Mouse (Mus musculus): ENCODE measurements around the gene Vmn1r203.
"Not testable (repeated sequence)": the region's sequence is repeated elsewhere in the genome, so short reads cannot be mapped to it uniquely, and the experiment has no call there.

The Vmn1r203 gene

GRCm38 (mm10) chr13:22517814-22518213 lies at the start of gene Vmn1r203:
Gene Vmn1r203, plus strand, starts transcription at chr13:22518114.
- in situ Hi-C loops (cut with MboI) = no loop called here

DNA sequence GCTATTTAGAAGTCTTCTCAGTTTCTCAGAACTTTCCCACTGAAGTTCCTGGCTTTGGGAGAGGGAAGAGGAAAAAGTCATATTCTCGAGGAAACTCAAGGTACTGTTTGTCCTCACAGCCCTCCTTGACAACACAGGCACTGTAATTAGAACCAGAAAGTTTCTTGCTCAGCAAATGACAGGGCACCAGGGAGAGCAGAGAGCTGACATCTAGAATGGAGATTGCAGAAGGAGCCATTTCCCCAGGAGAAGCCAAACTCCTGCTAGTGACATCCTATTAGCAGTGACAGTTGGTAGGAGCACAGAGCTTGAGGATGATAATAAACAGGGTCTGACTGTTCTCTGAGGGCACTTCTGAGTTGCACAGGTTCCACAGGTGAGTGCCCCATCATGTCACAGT lies 46.3 kb upstream of the Vmn1r203 start, which contains the start of gene Vmn1r201:
Vmn1r201 (plus strand) TSS at position 301 of the 400 bp plus-strand sequence.
- in situ Hi-C loops (cut with MboI) = no loop called here

- in situ Hi-C loops (cut with MboI) = no loop called here
Measured at GRCm38 (mm10) chr13:22502431-22502830, 15.5 kb upstream of the Vmn1r203 start.

DNA sequence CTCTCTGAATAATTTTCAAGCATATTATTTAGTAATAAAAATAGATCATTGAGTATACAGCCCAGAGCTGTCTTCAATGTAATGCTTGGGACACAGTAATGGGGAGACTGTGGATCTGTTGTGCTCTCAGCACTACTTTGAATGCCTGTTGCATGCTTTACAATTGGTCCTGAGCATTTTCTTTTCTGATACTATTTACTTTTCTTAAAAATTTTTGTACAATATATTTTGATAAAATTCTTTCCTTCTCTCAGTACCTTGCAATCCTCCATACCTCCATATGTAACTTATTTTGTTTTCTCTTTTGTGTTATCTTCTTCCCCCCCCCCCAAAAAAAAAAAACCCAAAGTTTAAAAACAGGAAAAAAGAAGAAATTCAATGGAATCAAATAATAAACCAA lies 12.6 kb upstream of the Vmn1r203 start, which contains the start of gene Vmn1r202:
Vmn1r202 (minus strand) TSS at position 101 of the 400 bp plus-strand sequence.
- in situ Hi-C loops (cut with MboI) = no loop called here

- in situ Hi-C loops (cut with MboI) = not testable (repeated sequence)
Measured at GRCm38 (mm10) chr13:22552898-22553297, 35.0 kb downstream of the Vmn1r203 start, which contains the start of gene Vmn1r204. Gene Vmn1r204, plus strand, starts transcription at chr13:22553198.

DNA sequence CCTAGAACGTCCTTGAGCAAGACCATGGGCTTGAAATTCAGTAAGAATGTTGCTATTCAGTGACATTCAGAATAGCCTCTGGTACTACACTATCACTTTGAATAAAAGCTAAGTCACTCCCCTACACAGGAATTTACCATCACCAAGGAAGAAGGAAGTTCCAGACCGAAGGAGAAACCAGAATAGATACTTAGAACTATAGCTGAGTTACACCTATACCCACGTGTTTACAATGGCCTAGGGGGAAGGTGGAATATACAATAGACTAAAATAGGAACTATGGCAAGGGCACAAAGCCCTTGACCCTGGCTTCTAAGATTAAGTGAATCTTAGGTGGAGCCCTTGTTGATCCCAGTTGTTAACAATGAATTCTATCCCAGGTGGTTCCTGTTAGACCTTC lies 57.0 kb downstream of the Vmn1r203 start:
- in situ Hi-C loops (cut with MboI) = not testable (repeated sequence)

Data from mature B cell (primary cell).